Mouse (Mus musculus): Measurements from ENCODE around the gene Gm7361.
A peak's percentile ranks its signal among the peaks of the same experiment; 100 is the strongest.
"Not testable (repeated sequence)": the region's sequence is repeated elsewhere in the genome, so short reads cannot be mapped to it uniquely, and the experiment has no call there.

The Gm7361 gene

DNA sequence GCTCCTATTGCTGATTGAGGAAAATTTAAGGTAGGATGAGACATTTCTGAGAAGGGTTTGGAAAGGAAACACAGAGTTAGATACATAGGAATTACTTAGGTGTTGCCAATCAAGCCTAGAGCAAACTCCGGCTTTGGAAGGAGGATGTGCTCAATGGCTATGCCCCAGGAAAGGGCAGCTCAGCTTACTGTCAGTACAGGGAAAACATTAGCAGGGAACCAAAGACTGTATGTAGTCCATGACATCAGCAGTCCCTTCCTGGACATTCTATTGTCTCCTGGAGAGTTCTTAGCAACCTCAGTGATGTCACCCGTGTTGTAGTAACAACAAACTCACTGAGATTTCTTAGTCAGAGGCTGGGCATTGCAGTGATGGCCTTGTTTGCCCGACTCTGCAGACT lies at the start of gene Gm7361:
Gm7361 (plus strand) TSS at position 301 of the 400 bp plus-strand sequence.
- DNase-seq = not testable (repeated sequence)

DNA sequence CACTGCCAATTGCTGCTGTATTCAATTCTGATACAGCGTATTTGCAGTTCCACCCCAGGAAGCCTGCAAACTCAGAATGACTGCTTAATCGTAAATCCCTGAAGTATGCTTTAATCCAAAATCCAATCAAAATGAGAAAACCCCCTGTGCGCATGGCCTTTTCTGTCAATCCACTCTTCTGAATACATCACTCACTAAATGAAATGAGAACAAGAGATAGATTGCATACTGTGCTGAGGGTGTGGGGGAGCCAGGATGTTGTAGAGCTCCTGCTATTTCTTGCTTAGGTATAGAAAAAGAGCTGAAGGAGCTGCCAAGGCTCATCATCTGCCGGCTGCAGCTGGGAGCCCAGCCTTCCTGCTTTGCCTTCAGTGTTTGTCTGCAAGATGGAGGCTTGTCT lies 46.5 kb upstream of the Gm7361 start:
- DNase-seq = peak; percentile 6

DNA sequence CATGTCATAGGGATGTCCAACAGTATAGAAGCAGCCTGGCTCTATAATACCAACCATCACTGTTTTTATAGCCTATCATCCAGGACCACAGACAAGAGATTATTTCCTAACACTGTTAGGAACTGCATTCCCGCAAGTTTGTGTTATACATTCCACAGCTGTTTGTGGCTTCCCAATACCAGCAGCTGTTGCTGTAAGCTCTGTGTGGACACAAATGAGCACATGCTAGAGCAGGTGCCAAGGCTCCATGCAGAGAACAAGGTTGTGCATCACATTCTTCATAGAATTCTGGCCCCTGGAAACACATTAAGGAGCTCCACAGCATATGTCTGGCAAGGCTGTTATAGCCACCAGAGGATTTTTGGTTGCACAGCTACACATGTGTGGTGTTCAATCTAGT lies 35.4 kb upstream of the Gm7361 start:
- DNase-seq = no peak

DNA sequence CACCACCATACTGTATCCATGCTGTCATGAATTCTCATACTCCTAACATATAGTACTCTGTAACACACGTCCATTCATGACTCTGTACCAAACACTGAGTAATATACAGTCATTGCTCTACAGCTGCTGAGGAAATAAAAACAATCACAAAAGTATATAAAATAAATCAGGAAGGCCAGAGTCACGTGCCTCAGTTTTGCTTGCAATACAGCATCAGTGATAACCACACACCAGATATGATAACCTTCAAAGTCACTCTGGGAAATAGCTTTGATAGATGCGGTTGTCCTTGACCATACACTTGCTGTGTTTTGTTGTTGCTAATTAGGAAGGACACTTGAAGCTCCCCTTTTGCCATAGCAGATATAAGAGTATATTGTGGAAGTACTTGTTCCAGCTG lies 9.2 kb downstream of the Gm7361 start:
- not testable (repeated sequence) for DNase-seq

DNA sequence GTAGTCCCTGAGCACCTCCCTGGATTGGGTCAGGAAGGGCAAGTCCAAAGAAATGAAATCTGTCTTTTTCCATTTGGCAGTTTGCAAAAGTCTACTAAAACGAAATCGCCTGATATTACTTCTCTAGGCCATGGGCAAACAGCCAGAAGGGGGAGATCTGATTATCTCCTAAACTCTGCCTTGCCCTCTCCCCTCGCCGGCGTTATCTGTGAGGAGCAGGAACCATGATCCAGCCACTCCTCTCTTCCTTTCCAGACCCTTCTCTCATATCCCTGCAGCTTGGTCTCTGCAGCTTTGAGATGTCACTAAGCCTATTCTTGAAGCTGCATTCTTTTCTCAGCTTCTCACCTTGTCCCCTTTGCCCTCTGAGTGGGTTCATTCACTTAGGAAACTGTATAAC lies 22.9 kb downstream of the Gm7361 start:
- no peak for DNase-seq

DNA sequence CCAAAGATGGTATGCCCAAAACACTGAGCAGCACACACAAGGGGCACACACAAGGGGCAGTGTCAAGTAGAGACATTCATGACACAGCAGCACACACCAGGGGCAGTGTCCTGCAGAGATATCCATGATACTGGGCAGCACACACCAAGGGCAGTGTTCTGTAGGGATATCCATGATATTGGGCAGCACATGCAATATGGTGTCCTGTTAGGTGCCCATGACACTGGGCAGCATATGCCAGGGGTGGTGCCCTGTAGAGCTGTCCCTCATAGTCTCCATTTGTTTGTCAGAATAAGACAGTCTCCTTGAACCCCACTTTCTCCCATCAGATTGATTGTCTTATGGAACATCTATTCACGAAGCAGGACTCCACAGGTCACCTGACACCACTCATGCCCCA lies 24.2 kb downstream of the Gm7361 start:
- DNase-seq = no peak

DNA sequence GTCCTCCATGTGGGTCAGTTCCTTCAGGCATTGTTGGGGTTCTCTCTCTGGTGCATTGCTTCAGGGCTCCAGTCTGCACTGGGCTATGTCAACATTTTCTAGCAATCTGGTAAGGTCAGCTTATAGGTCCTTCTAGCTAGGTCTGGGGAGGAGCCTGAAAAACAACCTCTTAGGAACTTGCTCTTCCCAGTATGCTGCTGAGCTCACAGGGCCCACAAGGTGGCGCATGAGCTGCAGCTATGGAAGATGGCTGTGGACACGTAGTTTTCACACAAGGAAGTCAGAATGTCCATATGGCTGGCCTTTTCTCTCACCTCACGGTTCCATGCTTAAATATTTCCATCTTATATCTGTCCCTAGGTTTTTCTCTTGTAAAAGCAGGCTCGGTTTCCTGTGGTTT lies 24.8 kb downstream of the Gm7361 start:
- DNase-seq = peak; percentile 56

DNA sequence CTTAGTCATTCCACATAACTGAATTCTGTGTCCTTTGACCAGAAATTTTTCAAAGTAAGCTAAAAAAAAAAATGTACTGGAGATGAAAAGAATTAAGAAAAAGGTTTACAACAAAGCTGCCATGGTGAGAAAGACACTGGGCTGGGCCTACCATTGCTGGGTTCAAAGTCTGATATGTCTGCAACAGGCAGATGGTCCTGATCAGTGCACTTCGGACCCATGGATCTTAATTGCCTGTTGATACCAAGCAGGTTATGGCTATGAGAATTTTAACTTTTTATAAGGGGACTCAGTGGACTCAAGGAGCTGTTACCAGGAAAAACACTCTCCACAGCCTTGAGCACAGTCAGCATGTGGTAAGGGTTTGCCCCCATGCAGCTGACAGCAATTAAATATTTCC lies 25.9 kb downstream of the Gm7361 start:
- DNase-seq = no peak

DNA sequence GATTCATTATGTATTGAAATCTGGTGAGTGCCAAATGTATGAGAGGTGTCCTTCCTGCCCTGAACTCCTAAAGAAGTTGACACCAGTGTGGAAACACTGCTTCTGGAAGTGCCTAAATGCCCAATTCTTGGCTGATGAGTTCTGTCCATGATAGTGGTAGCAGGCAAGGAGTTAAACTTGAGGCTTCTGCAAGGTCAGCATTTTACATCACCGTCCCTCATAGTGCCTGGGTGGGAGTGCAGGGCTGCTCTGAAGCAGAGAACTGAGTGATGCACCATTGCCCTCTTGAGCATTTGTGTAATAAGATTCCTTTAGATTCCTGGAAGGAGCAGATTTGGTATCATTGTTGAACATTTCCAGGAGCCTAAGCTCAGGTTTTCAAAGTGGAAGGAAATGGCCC lies 34.1 kb downstream of the Gm7361 start:
- no peak for DNase-seq

DNA sequence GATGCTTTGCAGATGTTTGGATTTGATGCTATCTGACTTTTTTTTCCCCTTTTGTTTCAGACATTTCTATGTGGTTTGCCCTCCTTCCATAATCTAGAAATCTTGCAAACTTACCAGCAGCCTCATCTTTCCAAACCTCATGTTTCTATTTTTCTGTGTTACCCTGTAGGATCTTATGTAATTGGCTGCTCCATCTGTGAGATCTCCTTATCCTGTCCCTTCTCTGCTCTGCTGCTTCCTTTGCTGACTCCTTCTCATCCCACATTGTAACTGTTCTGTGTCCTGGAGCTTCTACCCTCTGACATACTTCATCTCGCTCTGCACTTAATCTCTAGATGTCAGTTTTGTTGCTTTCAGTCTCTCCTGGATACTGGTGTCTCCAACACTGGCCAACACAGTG lies 35.8 kb downstream of the Gm7361 start:
- peak; percentile 6 for DNase-seq

Data from right cerebral cortex, postnatal 25 days (tissue).